Mouse (Mus musculus) megakaryocyte progenitor cell, adult 5-6 weeks (primary cell): ENCODE measurements around the gene Mllt11. TPM values are rescaled to one million over a fixed set of nuclear protein-coding genes. Genes with fewer than 3 reads are reported as not detected.

Experiments used
- ATAC-seq: replicated peaks from 2 replicates; pipeline ENCODE4 v1.8.0; 2016; ENCODE audit warnings: mild to moderate bottlenecking, moderate TSS enrichment, inconsistent platforms; ENCODE audit not compliant: poor library complexity
- total RNA-seq, 2 experiments: library from RNA; stranded (forward) in 1 of 2; stranded (reverse) in 1 of 2; fragments of 157-497, 149-512 nt in 1 of 2; fragments of 200-1000 nt in 1 of 2; gene quantifications; 2 replicates each; pipeline versions ENCODE4 v1.2.3 to v1.2.4; 2015 to 2017

The Mllt11 gene
- total RNA-seq (2015) (4.6 and 5.8 TPM in 2 replicates), total RNA-seq (2017) (4.9 and 5.5 TPM in 2 replicates)

DNA sequence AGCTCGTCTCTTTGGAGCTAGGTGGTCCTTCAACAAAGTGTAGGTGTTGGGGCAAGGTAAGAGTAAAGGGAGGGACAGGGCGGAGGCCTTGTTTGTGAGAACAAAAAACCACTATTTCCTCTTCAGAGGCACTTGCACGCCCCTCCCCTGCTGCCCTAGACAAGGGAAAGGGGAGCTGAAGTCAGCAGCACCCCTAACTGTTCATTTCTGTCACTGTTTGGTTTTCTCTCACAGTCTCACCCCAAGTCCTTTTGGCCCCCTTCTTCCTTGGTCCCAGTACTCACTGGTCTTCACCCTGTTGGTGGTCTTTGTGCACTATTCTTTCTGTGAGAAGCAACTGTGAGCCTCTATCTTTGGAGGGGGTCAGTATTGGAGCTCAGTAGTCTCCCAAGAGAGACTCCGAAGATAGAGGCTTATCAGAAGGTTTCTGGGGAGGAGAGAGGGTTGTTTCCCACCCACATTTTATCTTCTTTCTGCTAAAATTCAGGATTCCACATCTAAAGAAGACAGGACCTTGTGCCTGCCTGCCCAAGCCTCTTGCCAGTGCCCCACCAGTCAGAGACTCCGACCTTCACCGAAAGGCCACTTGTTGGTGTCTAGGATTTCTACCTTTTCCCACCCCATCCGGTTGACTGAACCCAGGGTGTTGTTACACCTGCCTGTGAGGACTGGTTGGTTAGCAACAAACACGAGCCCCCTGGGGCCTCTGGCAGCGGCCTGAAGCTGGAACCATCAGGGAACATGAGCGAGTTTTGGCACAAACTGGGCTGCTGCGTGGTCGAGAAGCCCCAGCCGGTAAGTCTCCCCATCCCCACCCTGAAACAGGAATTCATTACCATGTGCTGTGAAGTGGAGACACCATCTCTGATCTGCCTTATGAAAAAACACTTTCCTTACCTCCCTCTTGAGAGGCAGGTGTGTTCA is at the start of gene Mllt11:
Gene Mllt11, minus strand, starts transcription at position 874 of the 924 bp plus-strand sequence.
- peak; percentile 11; the same call in 1 of the 2 replicates for ATAC-seq

DNA sequence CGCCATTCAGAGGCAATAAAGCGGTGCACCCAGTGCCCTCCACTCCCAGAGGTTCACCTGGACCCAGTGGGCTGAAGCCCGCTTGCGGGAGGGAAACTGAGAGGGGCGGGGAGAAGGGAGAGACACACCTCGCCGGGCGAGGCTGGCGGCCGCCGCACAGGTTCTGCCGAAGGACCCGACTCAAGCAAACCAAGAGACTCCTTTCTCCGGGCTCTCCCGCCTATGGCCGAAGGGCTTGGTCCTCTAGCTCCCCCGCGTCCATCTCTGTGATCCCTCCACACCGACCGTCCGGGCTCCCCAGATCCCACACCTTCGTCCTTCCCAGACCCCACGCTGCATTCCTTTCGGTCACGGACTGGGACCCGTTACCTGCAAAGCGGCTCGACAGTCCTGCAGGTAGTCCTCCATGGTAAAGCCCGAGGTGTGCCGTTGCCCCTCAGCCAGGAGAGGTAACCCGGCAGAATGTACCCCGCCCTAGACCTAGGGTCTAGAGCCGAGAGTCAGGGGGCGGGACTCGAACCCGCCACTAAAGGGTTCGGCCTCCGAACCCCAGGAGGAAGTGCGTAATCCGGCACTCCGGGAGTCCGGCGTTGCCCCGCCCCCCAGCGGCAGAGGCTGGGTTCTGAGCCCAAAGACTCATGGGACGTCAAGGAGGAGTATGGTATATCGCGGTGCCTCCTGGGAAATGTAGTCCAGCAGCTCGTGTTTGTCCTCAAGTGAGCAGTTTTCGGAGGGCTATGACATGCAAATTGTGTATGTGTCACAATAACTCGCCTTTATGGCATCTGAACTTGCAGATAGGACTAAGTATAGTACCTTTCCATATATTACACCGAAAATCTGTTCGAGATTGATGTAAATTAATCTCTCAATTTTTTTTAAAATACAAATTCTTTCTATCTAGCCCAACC is 49.5 kb upstream of the Mllt11 start, which contains the start of the genes Mindy1 and Prune1:
Gene Mindy1, plus strand, starts transcription at position 130 of the 911 bp plus-strand sequence.
Gene Prune1, minus strand, starts transcription at position 861 of the 911 bp plus-strand sequence.
- ATAC-seq: peak; percentile 75

DNA sequence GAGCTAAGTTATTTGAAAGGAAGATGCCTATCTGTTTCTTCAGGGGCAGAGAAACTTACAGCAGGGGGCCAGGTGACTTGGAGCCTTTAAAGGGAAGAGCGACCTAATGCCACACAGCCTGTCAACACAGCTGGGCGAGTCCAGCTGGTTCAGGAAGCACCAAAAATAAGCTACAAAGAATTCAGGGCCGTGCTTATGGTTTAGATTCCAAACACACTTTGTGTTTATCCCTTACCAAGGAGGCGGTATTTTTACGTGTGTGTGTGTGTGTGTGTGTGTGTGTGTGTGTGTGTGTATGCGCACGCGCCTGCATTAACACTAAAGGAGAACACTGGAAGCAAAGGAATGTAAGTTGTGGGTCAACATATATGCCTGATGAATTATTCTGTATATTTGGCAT is 48.8 kb upstream of the Mllt11 start:
- ATAC-seq: no peak

DNA sequence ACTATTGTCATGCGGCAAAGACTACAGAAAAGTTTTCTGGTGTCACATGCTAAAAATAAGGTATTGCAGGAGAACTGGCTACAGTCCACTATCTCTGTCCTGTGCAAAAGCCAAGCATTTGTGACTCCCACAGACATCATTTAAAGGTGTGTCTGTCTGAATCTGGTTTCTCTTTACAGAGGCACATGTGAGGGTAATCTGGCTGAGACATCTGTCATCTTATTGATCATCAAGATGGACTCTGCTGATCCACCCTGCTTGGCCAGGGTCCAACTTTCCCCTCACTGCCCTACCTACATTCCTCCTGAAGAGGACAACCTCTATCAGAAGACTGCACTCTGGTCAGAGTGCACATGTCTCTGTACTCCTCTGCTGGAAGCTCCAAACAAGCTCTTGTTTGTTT is 45.2 kb upstream of the Mllt11 start:
- no peak for ATAC-seq

DNA sequence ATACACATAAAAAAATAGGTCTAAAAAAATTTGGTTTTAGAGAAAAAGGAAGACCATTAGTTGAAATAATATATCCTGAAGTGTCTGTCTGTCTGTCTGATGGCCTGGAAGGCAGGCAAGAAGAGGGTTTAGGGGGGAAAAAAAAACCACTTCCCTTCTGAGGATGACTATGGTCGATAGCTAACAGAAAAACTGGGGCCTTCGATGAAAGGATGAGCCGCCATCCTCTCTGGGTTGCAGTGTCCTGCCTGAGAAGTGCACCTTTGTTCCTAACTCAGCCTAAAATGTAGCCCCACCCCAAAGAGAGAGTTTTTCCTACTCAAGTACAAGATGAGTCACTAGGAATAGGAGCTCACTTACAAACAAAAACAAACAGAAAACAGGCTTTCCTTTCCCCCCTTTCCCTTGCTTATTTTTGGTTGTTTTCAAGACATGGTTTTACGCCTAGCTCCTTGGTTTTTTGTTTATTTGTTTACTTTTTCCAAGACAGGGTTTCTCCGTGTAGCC is 44.5 kb upstream of the Mllt11 start:
- ATAC-seq: no peak

DNA sequence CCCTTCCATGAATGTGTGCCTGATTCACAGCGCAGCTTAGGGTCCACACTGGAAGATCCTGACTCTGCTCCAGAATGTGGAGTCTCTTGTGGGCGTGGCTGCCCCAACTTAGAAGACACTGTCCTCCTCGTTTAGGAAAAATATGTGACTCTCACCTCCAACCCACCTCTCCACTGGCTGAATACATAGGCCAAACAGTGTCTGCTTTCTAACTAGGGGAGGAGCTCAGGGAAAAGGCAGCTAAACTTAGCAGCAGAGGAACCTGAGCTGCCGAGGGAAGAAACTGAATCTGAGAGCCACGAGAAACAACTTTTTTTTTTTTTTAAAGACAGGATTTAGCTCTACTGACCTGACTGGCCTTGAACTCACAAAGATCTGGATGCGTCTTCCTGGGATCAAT is 43.2 kb upstream of the Mllt11 start:
- no peak for ATAC-seq

DNA sequence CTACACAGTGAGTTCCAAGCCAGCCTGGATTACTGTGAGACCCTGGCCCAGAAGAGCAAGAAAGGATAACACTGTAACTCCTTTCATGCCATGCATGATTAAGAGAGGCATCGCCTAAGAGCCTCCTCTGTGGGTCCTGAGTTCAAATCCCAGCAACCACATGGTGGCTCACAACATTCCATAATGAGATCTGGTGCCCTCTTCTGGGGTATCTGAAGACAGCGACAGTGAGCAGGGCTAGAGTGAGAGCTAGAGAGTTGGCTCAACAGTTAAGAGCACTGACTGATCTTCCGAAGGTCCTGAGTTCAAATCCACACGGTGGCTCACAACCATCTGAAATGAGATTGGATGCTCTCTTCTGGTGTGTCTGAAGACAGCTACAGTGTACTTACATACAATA is 42.5 kb upstream of the Mllt11 start:
- ATAC-seq: no peak

DNA sequence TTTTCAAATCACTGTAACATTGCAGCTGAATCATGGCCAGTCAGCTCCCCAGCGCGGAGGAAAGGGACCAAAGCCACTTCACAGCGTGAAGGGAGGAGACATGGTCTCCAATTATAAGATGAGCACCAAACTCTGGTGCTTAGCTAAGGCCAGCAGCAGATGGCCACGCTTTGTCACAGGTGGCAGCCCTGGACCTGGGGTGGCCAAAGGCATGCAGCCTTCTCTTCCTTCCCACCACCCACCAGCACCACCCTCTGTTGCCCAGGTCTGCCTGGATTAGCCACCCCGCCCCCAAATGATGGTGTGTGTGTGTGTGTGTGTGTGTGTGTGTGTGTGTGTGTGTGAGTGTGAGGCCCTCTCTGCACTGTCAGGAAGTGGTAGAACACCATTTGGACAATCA is 41.5 kb upstream of the Mllt11 start:
- no peak for ATAC-seq

DNA sequence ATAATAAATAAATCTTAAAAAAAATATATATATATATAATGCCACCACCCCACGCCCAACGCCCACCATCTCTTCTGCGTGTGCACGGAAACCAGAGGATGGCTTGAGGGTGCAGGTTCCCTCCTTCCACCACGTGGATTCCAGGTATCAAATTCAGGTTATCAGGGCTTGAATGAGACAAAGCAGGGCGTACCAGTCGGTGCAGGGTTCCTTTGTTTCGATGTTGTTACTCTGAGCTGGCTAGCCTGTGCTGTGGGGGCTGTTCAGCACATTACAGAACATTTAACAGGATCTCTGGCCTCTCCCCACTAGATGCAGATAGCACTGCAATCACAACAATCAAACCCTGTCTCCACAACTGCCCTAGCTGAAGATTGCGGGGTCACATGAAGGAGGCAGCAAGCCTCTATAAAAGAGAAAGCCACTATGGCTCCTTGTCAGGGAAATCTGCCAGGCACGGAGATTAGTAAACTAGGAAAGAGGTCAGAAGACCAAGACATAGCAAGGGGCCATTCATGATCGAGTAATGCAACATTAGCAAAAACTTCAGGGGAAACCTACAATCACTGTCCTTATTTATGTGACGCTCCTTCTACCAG is 38.9 kb upstream of the Mllt11 start:
- no peak for ATAC-seq

DNA sequence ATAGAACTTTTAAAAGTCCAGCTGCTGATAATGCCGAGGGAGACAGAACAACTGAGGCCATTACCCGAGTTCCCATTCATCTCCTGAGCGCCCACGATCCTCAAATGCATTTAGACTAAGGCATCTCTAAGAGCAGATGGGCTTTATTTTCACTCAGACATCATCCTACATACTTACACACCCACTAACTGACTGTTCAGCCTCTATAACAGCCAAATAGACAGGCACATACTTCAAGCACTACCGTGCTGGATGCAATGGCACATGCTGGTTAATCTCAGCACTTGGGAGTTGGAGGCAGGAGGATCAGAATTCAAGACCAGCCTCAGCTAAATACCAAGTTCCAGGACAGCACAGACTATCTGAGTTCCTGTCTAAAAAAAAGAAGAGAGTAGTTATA is 37.8 kb upstream of the Mllt11 start:
- no peak for ATAC-seq

DNA sequence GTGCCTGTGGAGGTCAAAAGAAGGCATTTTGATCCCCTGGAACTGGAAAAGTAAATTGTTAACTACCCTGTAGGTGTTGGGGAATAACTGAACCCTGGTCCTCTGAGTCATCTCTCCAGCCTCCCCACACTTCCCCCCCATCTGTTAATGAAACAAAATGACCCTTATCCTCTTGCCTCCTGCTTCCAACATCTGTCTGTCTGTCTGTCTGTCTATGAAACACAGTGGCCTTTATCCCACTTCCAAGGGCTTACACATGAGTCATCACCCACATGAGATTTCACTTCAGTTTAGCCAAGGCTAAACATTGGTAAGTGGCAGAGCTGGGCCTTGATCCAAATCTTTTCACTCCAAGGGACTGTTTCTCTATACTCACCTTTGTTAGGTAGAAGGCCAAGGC is 35.9 kb upstream of the Mllt11 start:
- ATAC-seq: no peak

DNA sequence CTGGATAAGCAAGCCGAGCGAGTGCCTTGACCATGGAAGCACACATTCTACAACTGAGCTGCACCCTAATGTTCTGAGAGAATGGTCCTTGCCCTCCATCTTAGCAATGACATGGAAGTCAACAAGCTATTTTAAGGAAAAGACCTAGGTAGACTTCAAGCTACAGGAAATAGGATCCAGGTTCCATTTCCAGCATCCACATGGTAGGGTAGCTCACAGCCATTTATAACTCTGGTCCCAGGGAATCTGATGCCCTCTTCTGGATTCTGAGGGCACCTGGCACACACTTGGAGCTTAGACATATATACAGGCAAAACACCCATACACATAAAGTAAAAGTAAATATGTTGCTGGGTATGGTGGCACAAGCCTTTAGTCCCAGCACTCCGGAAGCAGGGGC is 34.1 kb upstream of the Mllt11 start:
- no peak for ATAC-seq

DNA sequence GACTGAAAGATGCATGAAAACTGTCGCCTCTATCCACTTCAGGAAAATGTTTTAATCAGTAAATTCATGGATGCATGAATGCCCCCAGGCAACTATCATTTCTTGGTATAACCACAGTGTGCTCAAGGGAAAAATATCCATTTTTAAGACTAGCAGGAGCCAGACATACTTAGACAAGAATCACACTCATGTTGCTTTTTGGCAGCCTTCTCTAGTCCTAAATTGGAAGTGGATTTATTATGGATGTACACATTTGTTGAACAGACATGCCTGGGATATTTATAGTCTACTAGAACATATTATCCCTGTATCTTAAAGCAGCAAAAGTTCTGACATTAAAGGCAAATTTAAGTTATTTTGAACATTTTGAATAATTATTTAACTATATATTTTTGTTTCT is 32.8 kb upstream of the Mllt11 start:
- no peak for ATAC-seq

DNA sequence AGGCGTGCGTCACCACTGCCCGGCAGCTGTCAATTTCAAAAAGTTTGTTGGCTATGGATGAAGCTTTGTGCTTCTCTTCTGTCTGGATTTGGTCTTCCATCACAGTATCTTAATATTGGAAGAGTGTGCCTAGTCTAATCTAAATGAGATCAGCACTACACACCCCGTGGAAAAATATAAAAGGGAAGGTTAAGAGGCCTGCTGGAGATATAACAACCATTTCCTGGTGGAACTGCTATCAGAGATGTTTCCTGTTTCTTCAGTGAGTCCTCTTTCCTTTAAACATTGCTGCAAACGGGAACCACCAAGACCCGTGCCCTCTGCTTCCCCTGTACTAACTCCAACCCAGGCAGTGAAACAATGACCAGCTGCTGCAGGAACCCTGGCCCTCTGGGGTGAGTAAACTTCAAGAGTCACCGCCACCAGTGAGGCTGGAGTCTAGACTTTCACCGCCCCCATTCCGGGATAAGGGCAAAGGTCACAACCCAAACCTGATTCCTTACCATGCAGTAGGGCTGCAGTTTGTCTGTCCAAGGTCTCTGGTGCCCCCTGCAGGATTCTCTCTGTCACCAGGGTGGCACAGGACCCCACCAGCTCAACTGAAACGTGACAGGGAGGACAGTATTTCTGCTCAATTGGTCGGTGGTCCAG is 31.2 kb upstream of the Mllt11 start:
- peak; percentile 98 for ATAC-seq

DNA sequence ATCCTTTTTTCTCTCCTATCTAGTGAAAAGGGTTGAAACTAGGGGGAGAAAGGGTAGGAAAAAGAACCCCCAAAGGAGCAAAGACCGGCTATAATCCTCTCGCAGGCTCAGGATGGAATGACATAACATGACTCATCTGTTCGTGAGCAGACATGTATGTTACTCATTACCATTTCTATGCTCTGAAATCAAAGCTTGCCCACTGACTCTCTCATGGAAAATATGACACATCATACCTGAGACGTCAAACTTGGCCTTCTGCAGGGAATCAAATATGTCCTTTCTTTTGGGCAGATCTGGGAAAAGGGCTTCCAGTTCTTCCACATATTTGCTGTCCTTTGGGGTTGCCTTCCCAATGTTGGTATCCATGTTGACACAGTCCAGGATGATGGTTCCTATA is 30.0 kb upstream of the Mllt11 start:
- ATAC-seq: no peak

DNA sequence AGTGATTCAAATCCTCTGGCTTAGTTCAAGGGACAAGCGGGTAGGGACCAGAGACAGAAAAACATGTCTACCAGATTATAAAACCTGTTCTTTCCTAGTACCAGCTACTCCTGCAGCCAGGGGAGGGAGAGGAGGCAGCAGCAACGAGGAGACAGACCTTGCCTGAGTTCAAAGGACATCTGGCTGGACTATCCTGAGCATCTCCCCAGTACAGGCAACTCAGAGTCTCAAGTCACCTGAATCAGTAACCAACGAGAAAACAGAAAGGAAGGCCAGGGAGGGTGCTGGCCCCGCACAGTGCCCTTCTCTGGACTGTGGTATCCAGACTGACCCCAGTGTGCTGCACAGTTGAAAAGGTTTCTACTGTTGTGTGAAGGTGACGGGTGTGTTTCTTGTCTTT is 25.0 kb upstream of the Mllt11 start:
- no peak for ATAC-seq

DNA sequence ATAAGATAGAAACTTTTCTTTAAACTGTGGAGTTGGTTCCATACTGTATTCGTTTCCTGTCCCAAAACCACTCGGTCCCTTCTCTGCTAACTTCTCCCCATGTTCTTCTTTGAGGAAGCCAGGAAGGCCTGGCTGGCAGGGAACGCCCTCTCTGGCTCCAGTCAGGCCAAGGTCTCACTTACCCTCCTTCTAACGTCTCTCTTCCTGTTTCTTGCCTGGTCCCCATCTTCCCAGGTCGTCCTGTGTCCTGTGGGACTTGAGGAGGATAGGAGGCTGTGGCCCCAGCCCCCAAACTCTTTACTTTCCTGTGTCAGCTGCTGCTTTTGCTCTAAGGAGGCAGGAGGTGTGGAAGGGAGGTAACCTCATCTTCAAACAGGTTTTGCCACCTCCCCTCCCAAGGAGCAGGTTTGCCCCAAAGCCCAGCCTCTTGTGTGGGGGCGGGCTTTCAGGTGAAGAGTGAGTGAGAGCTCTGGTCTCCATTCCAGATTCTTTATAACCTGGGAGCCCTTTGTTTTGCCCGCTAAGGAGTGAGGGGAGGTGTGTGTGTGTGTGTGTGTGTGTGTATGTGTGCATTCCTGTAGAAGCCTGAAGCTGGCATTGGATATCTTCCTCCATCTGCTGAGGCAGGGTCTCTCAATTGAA is 18.9 kb upstream of the Mllt11 start, which contains the start of gene Bnipl:
Gene Bnipl, minus strand, starts transcription at position 411 of the 642 bp plus-strand sequence.
- ATAC-seq: no peak

DNA sequence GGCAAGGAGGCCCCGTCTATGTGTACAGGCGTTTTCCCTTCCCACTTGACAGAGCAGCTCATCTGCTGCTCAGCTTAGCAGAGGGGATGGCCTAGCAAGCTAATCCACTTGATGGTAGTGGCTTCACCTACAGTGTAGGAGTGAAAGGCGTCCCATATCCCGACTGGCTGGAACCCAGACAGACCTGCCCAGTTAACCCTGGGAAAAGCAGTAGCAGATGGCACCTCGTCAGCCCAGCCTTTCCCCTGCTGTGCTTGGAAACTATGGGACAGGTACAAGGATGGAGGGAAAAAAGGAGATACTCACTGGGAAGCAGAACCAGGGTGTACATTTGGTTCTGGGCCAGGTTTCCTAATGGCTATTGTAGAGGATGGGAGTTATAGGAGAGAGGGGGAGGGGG is 18.4 kb upstream of the Mllt11 start:
- ATAC-seq: no peak

DNA sequence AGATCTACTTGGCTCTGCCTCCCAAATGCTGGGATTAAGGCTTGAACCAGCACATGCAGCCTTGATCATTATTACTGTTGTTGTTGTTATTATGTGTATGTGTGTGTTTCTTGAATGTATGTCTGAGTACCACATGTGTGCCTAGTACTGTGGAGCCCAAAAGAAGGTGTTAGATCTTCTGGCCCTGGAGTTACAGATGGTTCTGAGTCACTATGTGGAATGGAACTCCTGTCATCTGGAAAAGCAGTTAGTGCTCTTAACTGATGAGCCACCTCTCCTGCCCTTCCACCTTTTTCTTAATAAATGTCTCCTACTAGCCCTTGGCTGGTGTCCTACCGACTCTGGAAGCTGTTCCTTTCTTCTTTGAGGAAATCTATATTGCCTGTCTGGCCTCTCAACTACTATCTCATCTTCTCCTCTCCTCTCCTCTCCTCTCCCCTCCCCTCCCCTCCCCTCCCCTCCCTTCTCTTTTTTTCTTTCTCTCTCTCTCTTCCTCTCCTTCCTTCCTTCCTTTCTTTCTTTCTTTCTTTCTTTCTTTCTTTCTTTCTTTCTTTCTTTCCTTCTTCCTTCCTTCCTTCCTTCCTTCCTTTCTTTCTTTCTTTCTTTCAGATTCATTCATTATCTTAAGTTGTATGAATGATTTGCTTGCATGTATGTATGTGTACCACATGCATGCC is 15.8 kb upstream of the Mllt11 start:
- ATAC-seq: no peak
